Mouse (Mus musculus): ENCODE measurements around the gene Btbd2.

The Btbd2 gene

DNA sequence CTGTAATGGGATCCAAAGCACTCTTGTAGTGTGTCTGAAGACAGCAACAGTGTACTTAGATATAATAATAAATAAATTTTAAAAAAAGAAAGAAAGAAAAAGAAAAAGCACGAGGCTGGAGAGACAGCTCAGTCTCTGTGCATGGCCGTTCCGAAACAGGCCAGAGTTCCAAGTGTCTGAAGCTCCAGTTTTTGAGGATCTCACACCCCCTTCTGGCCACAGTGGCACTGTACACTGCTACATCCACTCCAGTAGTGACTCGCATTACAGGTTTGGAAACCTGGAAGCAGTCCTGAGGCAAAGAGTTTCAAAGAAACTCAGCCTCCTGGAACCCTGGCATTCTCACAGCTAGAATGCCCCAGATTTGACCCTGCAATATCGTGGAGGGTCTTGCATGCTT, 31.0 kb upstream of the Btbd2 start:
- DNase-seq, result no peak

DNA sequence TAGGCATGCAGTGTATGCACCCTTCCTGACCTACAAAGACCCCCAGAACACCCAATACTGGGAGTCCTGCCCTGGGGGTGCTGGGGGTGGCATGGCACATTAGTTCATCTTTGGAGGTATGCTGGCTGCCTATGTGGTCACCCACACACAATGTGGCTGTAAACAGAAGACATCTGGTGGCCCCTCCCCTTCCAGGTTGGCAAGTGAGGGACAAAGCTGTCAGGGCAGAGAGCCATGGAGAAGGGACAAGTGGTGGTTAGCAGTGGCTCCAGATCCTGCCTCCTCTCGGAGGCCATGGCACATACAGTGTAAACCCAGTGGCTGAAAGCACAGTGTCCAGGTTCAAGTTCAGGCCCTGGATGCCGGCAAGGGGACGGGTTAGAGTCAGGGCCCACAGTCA, 29.7 kb upstream of the Btbd2 start:
- no peak for DNase-seq

DNA sequence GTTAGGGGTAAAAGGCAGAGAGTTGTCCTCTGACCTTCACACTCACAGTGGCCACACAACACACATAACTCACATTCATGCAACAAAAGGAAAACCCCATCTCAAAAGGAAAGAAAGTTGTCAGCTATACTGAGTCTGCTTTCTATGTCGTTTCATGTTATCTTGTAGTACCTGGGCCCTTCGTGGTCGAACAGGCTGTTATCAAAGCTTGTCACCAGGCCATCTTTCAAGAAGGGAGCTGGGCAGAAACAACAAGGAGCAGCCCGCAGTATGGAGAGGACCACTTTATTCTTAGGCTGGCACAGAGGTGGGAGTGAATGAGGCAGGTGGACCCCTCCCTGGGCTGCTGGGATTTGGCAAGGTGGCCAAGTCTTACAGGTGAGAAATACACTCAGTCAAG, 28.1 kb upstream of the Btbd2 start:
- DNase-seq, result no peak

DNA sequence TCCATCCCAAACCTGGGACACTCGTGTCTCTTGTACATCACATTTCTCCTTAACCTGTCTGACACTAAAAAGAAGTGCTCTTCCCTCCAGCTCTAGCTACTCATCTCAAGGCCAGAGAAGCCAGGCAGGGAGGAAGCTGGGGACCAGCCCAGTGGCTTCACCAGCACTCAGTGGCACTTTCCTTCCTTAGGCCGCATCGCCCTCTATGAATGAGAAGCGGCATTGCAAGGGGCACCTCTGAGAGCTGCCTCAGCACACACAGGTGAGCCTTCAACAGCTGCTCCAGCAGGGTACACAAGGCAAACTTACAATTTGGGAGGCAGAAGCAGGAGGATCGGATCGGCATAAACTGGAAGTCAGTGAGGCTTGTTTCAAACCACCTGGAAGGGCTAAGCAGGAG, 27.3 kb upstream of the Btbd2 start:
- DNase-seq, result peak; percentile 70 to 80

DNA sequence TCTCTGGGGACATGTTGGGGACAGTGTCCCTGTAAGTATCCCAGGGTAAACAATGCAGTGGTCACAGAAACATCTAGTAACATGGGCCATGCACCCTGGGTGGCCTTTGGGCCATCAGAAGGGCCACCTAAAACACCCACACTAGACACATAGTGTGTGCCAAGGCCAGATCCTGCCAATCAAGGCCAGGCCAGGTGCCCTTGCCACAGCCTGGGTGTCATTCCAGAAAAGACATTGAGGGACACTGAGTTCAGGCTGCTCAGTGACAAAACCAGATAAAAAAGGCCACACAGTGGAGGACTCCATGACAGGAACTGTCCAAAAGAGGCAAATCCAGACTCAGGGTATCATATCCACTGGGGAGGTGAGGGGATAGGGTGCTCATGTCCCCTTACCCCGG, 26.8 kb upstream of the Btbd2 start:
- no peak for DNase-seq

DNA sequence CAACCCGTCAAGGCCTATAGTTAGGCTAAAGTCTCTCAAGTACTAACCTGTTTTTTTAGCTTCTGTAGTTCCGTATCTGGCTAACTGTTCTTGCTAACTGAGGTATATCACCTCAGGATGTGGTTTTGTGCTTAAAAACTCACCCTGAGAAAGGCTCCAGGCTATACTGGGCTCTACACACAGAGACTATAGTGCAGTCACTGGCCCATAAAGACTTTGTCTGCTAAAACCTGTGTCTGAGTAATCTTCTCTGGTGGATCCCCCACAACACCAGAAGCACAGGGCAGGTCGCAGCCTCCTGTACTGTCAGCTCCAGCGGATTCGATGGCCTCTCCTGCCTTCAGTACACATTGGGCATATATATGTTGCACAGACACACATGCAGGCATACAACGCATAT, 25.1 kb upstream of the Btbd2 start:
- DNase-seq, result no peak

DNA sequence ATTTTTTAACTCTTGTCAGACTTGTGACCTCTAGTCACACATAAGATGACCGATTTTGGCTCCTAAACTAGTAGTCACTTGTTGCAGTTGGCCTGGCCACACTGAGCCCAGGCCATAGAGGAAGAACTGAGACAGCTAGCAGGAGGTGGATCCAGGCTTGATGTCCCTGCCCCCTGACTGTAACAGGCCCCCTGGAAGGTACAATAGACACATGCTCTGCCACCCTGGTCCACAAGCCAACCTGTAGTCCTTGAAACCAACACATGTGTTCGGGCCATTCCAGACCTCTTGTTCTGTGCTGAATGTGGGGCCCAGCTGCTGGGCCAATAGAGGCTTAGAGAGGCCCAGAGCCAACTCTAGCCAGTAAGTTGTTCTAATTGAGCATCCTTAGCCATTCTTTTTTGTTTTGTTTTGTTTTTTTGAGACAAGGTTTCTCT, 23.4 kb upstream of the Btbd2 start:
- no peak for DNase-seq

DNA sequence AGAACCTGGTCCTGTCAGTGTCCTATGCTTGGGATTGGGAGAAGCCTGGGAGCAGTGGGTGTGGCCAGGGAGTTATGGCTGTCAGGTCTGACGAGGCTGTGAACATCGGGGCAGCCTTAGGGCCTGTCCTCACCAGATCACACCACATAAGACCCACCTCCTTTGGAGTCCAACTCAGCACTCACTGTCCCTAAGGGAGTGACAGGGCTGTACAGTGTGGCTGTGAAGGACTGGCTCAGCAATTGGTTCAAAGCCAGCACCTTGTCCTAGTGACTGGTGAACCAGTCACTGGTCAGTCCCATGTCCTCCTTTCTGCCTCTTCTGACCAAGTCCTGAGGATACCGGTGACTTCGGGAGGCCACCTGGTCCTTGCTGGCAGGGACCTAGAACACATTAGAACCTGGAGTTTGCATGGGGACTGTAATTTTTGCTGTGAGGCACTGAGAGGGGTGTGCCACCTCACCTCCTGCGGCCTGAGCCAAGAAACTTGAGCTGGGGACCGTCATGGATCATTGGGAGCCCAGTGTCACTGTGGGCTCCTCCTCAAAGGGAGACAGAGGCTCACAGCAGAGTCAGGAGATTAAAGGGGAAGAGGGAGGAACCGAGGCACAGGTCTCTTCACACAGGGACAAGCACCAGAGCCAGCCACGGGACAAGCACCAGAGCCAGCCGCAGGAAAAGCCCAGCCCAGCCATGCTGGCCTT, 22.8 kb upstream of the Btbd2 start:
- no peak for DNase-seq

DNA sequence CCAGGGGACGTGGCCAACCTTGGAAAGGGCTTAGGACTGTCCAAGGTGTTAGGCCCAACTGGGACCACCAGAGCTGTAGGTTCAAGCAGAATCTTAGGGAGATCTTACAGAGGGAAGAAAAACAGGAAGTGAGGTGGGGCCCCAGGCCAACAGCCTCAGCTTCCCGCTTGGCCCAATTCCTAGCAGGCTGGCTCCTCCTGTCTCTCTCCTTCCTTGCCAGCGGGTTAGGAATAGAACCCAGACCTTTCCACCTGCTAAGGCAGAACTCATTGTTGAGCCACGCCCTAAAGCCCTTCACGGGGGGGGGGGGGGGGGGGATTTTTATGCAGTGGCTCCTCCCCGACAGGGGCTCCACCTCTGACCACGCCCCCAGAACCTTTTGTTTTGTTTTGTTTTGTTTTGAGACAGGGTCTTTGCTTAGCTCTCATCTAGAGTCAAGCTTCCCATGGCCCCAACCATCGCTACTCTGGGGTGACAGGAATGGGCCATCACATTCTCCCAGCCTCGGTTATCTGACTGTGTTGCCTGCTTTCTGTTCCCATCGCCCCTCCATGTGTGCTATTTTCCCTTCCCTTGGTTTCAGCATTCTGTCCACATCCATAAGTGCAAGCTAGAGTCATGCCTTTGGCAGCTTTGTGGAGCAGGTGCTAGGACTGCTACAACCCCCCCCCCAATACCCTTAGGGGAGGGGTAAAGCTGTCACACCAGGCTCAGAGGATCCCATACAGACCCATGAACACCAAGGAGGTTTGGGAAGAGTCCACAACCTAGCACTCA, 21.9 kb upstream of the Btbd2 start:
- no peak for DNase-seq

DNA sequence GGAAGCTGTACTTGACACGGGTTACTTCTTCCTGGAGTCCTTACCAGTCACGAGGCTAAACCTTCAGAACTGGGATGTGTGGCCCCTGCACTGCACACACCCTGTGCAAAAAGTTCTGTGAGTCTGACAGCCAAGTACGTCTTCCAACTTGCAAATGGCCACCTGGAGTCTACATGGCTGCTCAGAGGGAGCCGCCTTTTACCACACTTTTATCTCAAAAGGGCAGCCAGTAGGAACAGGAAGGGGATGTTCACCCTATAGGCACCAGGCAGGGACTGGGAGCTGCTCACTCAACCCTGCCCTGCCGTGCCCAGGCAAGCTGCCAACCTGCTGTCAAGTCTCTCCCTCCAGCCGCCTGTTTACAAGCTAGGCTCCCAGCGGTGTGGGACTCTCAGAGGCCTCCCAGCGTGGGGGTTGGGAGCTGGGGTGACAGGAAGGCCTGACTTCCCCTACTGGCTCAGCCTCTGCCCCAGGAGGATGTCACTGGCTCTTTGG, 21.1 kb upstream of the Btbd2 start, which contains the start of gene Mknk2:
TSS of gene Mknk2 (minus strand) at position 171 of the 495 bp plus-strand sequence.
- peak; percentile 90 to 95 for DNase-seq

DNA sequence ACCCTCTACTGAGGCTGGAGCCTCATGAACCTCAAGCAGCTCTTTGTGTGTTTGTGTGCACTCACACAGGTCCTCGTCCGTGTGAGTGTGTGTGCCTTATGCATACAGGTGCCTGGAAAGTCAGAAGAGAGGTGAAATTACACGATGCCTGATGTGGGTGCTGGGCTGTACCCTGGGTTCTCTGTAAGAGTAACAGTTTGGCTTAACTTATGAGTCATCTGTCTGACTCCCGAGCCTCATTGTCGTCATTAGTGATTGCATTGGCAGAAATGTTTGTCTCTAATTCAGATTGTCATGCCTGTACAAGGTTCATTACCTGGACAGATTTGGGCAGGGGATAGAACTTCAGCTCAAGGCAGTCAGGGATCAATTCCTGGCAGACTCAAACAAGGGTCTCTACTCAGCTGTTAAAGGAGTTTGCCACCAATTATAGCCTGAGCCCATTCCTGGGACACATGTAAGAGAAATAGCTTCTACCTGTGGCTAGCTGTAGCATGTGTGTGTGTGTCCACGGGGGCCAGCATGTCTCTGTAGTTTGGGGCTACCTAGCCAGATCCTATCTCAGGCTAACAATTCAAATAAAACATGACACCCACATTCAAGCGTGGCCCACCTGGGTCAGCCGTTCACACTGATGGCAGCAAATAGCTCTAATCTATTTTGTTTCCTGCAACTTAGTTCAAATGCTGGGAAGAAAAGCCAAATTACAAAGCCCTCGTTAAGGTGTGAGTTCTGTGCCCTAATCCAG, 20.4 kb upstream of the Btbd2 start:
- DNase-seq, result no peak

DNA sequence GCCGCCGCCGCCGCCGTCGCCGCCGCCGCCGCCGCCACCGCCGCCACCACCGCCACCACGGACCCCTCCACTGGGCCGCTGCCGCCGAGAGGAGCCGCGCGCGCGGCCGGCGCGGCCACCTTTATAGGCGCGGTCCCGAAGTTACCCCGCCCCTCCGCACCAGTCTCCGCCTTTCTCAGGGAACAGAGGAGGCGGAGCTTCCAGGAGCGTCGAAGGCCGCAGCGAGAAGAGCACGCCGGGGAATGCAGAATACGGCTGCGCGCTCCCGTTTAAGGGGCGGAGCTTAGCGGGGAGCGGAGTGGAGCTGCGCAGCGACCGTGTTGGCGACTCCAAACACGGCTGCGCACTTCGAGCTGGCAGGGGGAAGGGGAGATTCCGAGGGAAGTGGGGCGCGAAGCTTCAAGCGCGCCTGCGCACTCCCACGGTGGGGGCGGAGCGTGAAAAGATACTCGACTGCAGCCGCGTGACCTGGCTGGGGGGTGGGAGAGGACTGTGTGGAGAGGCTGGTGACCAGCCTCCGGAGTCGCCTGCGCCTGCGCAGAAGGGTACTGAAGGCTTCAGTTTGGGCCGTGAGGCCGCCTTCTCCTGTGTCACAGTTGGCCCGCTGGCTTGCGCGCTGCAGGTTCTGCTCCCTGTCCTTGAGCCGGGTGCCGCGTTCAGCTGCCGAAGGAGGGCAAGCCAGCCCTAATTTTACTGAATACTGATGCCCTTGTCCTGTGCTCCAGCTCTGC, 19.5 kb upstream of the Btbd2 start:
- peak; percentile 100 for DNase-seq

DNA sequence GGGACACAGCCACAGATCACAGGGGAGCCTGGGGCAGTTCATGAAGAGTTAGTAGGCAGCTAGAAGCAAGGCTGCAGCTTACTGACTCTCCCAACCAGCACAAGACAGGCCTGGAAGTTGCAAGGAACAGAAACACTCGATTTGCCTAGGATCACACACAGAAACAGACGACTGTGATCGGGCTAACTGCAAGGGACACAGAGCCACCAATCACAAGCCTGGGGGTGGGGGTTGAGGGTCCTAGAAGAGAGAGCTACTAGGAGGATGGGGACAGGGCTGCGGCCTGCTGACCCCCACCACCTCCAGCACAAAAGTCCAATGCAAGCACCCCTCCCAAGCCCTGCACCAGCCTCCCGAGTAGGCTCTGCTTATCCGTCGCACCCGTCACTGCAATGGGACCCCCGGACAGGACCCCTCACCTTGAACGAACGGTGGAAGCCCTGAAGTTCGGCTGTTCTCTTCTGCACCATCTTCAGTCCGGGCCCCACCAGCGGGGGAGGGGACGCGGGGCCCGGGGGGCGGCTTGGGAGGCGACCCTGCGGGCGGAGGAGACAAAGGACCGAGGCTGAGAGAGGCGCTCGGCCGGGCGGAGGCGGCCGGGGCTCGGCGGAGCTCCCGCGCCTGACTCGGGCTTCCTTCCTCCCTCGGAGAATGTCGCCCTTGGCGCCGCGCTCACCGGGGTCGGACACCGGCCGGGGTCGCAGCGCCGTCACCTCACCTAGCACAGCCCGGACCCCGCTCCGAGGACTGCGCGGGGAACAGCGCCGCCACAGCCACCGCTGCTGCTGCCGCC, 18.7 kb upstream of the Btbd2 start:
- DNase-seq, result peak in 1 of 2 experiments; percentile 64

DNA sequence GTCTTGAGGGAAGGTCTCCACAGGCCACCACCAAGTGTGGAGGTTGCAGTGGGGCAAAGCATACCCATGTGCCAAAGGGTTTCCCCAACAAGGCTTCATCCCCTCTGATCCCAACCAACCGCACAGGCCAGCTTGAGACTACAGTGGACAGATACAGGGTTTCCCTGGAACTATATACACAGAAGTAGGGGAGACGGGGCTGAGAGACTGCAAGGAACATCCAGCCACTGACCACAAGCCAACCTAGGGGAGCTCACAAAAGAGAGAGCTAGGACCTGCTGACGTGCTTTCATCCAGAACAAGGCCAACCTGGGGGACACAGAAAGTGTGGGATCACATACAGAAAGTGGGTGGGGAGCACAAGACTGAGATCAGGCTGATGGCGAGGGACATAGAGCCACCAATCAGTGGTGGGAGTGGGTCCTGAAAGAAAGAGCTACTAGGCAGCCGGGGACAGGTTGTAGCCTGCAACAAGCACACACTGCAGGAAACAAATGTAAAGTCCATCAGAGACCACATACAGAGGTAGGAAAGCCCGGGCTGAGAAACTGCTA, 18.1 kb upstream of the Btbd2 start:
- DNase-seq, result no peak

DNA sequence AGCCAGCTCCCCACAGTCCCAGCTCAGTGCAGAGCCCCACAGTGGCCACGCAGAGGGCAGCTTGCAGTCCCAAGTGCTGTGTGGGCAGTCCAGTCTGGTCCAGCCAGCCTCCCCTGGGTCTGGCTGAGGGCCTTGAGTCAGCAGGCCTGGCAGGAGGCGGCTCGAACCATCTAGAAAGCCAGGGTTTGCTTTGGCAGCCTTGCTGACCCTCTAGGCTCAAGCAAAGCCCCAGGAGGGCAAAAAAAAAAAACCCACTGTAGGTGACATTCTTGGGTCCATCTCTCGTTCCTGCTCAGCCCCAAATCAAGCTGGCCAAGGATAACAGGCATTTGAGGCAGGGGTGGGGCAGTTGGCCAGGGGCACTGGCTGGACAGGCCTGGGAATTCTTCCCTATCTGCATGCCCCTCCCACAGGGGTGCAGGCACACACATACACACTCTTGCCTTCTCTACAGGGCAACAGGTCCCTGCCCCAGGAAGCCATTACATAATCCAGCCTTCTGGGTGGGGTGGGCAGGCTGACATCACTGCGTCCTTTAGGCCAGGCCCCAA, 17.4 kb upstream of the Btbd2 start:
- DNase-seq, result no peak

DNA sequence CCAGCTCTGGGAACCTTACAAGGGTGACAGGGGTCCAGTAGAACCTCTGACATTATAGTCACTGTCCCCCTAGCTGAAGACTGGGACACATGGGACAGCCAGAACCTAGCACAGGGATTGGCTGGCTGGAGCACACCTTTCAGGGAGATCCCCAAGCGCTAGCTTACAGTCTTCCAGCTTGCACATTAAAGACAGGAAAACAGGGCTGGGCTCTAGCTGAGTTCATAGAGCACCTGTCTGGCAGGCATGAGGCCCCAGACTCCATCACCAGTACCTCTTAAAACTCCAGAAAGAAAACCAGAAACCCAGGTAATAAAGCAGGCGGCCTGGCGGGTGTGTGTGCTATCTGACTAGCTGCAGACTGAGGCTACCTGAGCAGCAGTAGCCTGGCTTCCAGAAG, 16.8 kb upstream of the Btbd2 start:
- no peak for DNase-seq

DNA sequence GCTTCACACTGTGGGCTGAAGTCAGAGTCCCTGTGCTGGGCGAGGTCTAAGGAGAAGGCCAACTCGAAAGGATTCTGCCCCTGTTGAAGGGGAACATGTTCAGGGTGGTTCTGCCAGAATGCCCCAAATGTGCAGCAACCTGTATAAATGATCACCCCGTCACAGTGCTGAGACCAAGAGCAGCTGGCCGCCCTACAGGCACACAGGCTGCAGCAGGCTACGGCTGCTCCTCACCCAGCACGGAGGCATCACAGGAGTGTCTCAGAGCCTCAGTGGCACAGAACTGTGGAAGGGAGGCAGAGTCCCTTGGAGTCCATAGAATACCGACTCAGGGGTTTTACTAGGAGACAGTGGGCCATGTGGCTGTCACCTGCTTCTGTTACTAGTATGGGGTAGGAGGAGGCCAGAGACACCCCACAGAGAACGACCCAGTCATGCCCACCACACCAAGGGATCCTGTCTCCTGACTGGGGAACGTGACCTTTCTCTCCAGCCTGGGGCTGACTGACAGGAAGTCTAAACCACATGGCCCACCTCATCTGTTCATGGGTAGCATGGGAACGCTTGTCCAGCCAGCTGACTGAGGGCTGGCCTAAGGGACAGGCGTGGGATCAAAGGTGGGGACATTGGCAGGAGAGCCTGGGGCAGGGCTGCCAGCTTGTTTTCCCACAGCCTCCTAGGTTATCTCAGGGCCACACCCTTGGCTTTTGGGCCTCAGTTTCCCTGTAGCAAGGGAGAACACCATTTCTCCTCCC, 15.2 kb upstream of the Btbd2 start:
- DNase-seq, result no peak

DNA sequence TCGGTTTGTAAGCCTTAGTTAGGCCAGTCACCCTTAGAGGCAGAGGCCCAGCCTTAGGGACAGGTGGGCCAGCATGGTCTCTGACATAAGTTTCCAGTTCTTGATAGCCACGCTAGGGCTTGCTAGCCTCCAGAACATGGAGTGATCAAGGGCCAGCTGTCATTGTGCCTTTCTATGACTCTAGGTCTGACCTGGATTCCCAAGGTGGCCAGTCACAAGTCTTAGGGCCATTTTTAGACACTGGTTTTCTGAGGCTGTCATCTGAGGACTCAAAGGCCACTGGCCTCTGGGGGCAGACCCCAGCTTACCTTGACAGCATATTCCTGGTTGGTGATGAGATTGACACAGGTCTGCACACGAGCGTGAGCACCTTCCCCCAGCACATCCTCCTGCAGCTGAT, 14.4 kb upstream of the Btbd2 start:
- DNase-seq, result no peak

DNA sequence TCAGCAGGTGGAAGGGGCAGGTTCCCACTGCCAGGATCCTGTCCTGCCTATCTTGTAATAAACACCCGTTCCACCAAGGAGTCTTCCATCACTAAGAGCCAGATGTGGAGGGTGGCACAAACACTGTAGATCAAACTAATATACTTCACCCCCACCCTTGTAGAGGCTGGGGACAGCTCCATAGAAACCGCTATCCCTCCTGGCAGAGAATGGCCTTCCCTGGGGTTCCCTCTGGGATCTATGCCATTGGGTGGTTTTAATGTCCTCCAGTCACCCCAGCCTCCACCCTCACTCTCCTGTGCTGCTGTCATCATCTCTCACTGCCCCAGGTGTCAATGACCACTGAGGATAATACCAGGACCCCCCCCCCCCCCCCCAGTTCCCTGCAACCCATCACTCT, 13.7 kb upstream of the Btbd2 start:
- DNase-seq, result no peak

DNA sequence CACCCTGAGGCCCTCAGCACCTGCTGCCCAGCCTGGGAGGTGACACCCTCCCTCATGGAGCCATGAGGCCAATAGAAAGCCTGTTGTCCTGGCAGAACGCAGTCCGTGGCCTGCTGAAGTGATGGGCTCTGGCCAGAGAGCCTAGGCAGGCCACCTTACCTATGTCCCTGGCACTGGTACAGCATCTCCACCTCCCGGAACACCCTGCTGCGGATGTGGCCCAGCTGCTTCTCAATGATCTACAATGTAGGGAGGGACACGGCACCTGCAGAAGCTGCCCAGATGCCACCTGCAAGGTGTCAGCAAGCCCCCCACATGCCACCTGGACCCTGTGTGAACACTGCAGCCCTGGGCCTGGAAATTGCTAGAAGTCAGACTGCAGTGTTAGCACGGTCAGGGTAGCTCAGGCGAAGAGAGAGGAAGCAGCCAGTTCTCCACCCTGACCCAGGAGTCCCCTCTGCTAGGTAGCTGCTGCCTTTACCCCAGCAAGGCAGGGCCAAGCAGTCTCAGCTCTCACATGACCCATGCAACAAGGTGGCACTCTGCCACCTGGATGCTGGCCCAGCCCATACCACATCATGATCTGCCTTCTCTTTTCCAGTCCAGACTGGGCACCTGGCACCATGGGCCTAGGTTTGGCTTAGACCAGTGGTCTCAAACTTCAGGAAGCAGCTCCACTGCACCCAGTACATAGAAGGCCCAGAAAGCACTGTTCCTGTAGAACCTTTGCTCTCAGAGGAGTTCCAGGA, 13.0 kb upstream of the Btbd2 start:
- no peak for DNase-seq

Data from thymus, adult 18-20 months (tissue).